Mouse (Mus musculus) fibroblast of lung, adult 2 months (primary cell): ENCODE data around the gene Fsip2.

ENCODE experiments used
- DNase-seq: peaks from one replicate; pipeline ENCODE4 v3.0.0-alpha.2; 2011; ENCODE audit warnings: low read depth

Fsip2 gene

DNA sequence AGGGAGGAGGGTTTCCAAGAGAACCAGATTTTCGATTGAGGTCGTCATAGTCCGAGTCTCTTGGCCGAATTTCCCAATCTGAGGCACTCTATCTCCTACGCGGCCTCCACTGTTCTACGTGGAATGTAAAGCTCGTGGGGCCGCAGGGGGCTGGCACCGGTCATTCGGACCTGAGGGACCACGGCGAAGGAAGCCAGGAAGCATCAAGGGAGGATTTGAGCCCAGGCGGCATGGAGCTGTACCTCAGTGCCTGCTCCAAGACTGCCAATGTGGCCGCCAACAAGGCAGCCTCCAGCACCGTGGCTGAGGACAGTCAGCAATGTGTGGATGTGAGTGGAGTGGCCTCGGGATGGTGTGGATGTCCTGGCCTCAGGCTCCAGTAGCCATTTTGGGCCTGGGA, at the start of gene Fsip2:
TSS of gene Fsip2 (plus strand) at position 163 of the 400 bp plus-strand sequence.
- DNase-seq = no peak

DNA sequence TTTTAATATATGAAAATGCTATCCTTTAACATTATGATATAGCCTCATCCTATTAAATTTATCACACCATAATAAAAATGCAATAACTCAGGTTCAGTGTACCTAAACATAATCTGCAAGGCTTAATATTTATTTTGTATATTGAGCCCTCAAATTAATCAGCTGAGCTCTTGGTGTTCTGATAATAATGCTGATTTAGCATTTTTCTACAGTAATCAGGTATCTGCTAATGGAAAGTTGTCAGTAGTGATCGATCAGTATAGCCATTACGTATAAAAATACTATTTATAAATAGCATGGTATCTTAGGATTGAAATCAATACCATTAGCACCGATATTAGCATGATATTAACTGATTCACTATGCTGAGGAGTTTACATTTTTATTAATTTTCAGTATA, 20.0 kb downstream of the Fsip2 start:
- no peak for DNase-seq

DNA sequence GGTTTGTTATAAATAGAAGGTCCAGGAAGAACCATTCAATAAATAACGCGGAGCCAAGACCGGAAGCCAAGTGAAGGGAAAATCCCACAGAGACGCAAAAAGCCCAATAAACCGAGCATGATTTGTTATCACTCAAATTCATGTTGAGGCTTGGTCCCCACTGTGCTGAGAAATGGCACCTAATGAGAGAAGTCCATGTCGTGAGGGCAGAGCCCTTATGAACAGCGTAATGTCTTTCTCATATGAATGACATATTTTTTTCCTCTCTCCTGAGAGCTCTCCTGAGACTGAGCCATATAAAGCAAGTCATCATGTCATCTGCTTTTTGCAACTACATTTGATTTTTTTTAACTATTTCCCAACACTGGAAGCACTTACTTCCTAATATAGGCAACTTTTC, 82.4 kb downstream of the Fsip2 start:
- no peak for DNase-seq

DNA sequence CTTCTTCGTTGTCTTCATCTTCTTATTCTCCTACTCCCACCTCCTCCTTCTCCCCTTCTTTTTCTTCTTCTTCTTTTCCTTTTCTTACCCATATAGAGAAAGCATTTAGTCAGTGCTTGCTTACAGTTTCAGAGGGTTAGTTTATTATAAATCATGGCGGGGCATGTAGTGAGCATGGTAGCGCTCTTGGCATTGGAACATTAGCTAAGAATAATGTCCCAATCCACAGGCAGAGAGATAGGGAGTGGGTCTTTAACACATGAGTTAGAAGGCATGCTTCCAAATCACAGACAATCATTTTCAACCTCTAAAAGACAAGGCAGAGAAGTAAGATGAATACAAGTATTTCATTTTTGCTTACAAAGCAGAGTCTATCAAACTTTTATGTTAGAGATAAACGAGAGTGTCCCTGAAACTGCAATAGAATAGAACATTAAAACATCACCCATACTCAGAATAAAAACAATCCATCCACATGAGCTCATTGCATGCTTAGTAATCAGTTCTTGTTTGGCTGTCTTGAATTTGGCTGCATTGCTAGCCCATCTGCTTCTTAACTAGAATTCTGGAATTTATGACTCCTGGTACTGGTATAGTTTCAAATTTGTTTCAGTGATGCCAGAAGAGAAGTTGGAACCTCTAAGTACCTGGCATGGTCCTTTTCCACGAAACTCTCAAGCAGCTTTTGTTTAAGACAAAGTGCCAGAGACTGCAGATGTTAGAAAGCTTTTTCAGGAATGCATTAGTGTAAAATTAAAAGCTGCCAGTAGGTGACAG, 109.7 kb downstream of the Fsip2 start:
- DNase-seq = no peak
